Mouse (Mus musculus): ENCODE measurements around the gene Plekhm3. TPM values are rescaled to one million over a fixed set of nuclear protein-coding genes. Genes with fewer than 3 reads are reported as not detected.

Gene Plekhm3
- polyA plus RNA-seq, 1 experiment from 2014 or later: 11.8 TPM

- Histone ChIP-seq H3K27ac (no peak overlapping the region), H3K9me3 (no peaks in the 10 kb centered on the region), H3K9ac (replicated peaks) (no peak overlapping the region), H3K27me3 (no peaks in the 10 kb centered on the region), H3K36me3 (peaks cover 13% of the 10 kb centered on the region), H3K4me2 (replicated peaks) (no peak overlapping the region), H3K4me1 (replicated peaks) (peaks cover 19% of the 10 kb centered on the region), H3K4me3 (replicated peaks) (no peak overlapping the region)
- ATAC-seq: no peak
- 65% methylated on average over 9 of the region's 9 CpGs for WGBS
These were observed 165.5 kb downstream of the Plekhm3 start for GRCm38 (mm10) chr1:64790806-64791790.

GRCm38 (mm10) chr1:64787701-64788515 is 168.7 kb downstream of the Plekhm3 start:
- Histone ChIP-seq H3K4me2 (replicated peaks) (no peak overlapping the region), H3K27me3 (no peaks in the 10 kb centered on the region), H3K36me3 (no peaks in the 10 kb centered on the region), H3K9ac (replicated peaks) (no peak overlapping the region), H3K4me3 (replicated peaks) (no peak overlapping the region), H3K4me1 (replicated peaks) (peaks cover 11% of the 10 kb centered on the region), H3K27ac (no peak overlapping the region), H3K9me3 (no peaks in the 10 kb centered on the region)
- ATAC-seq: no peak
- WGBS: 84% methylated on average over 6 of the region's 6 CpGs

- Histone ChIP-seq H3K9me3 (no peaks in the 10 kb centered on the region), H3K27ac (no peak overlapping the region), H3K9ac (replicated peaks) (no peak overlapping the region), H3K4me1 (replicated peaks) (peaks cover 12% of the 10 kb centered on the region), H3K36me3 (no peaks in the 10 kb centered on the region), H3K4me3 (replicated peaks) (no peak overlapping the region), H3K4me2 (replicated peaks) (peak overlapping the region; percentile 35), H3K27me3 (0 out of 2 replicates have a peak, but pooled peaks cover 11% of the 10 kb centered on the region)
- 0 out of 2 replicates have a peak, but pooled peaks have one; percentile 59 for ATAC-seq
- 12% methylated on average over 12 of the region's 12 CpGs for WGBS
These were observed 176.8 kb downstream of the Plekhm3 start for GRCm38 (mm10) chr1:64779863-64780262.

- Histone ChIP-seq H3K9ac (replicated peaks) (no peak overlapping the region), H3K4me3 (replicated peaks) (no peak overlapping the region), H3K4me2 (replicated peaks) (peak overlapping the region; percentile 35; the same call in 1 of the 2 replicates), H3K27ac (no peak overlapping the region), H3K4me1 (replicated peaks) (peaks cover 12% of the 10 kb centered on the region), H3K27me3 (0 out of 2 replicates have a peak, but pooled peaks cover 11% of the 10 kb centered on the region), H3K9me3 (no peaks in the 10 kb centered on the region), H3K36me3 (no peaks in the 10 kb centered on the region)
- 17% methylated on average over 5 of the region's 5 CpGs for WGBS
- ATAC-seq: 0 out of 2 replicates have a peak, but pooled peaks have one; percentile 59
These were observed 177.2 kb downstream of the Plekhm3 start for GRCm38 (mm10) chr1:64779415-64779814.

GRCm38 (mm10) chr1:64773305-64773704 is 183.3 kb downstream of the Plekhm3 start:
- H3K9me3 ChIP-seq: no peaks in the 10 kb centered on the region
- 65% methylated on average over 4 of the region's 4 CpGs for WGBS
- no peak overlapping the region for H3K4me3 ChIP-seq (replicated peaks)
- H3K27ac ChIP-seq: no peak overlapping the region
- no peaks in the 10 kb centered on the region for H3K36me3 ChIP-seq
- ATAC-seq: no peak
- no peaks in the 10 kb centered on the region for H3K4me1 ChIP-seq (replicated peaks)
- 0 out of 2 replicates have a peak, but pooled peaks cover 8% of the 10 kb centered on the region for H3K27me3 ChIP-seq
- H3K4me2 ChIP-seq (replicated peaks): no peak overlapping the region
- no peak overlapping the region for H3K9ac ChIP-seq (replicated peaks)

- H3K9ac ChIP-seq (replicated peaks): no peak overlapping the region
- ATAC-seq: no peak
- H3K36me3 ChIP-seq: no peaks in the 10 kb centered on the region
- no peak overlapping the region for H3K4me2 ChIP-seq (replicated peaks)
- 73% methylated on average over 6 of the region's 6 CpGs for WGBS
- H3K9me3 ChIP-seq: no peaks in the 10 kb centered on the region
- H3K4me1 ChIP-seq (replicated peaks): no peaks in the 10 kb centered on the region
- no peak overlapping the region for H3K27ac ChIP-seq
- 0 out of 2 replicates have a peak, but pooled peaks cover 3% of the 10 kb centered on the region for H3K27me3 ChIP-seq
- H3K4me3 ChIP-seq (replicated peaks): no peak overlapping the region
These were observed 186.5 kb downstream of the Plekhm3 start for GRCm38 (mm10) chr1:64770169-64770568.

- WGBS: 74% methylated on average over 4 of the region's 4 CpGs
- no peaks in the 10 kb centered on the region for H3K36me3 ChIP-seq
- no peak overlapping the region for H3K4me3 ChIP-seq (replicated peaks)
- no peak overlapping the region for H3K4me2 ChIP-seq (replicated peaks)
- no peaks in the 10 kb centered on the region for H3K4me1 ChIP-seq (replicated peaks)
- H3K9me3 ChIP-seq: 0 out of 2 replicates have a peak, but pooled peaks cover 3% of the 10 kb centered on the region
- H3K9ac ChIP-seq (replicated peaks): no peak overlapping the region
- ATAC-seq: no peak
- no peak overlapping the region for H3K27ac ChIP-seq
- H3K27me3 ChIP-seq: no peaks in the 10 kb centered on the region
These were observed 195.0 kb downstream of the Plekhm3 start for GRCm38 (mm10) chr1:64761646-64762045.

- Histone ChIP-seq H3K27me3 (no peaks in the 10 kb centered on the region), H3K9me3 (0 out of 2 replicates have a peak, but pooled peaks cover 3% of the 10 kb centered on the region), H3K27ac (no peak overlapping the region), H3K4me1 (replicated peaks) (no peaks in the 10 kb centered on the region), H3K36me3 (no peaks in the 10 kb centered on the region), H3K4me2 (replicated peaks) (no peak overlapping the region), H3K4me3 (replicated peaks) (no peak overlapping the region), H3K9ac (replicated peaks) (no peak overlapping the region)
- no peak for ATAC-seq
- WGBS: 85% methylated on average over 5 of the region's 5 CpGs
These were observed 198.9 kb downstream of the Plekhm3 start for GRCm38 (mm10) chr1:64757766-64758165.

- Histone ChIP-seq H3K27me3 (no peaks in the 10 kb centered on the region), H3K9ac (replicated peaks) (no peak overlapping the region), H3K27ac (no peak overlapping the region), H3K4me2 (replicated peaks) (no peak overlapping the region), H3K4me1 (replicated peaks) (no peaks in the 10 kb centered on the region), H3K36me3 (no peaks in the 10 kb centered on the region), H3K9me3 (0 out of 2 replicates have a peak, but pooled peaks cover 3% of the 10 kb centered on the region), H3K4me3 (replicated peaks) (no peak overlapping the region)
- 36% methylated on average over 2 of the region's 2 CpGs for WGBS
- no peak for ATAC-seq
These were observed 199.4 kb downstream of the Plekhm3 start for GRCm38 (mm10) chr1:64757254-64757653.

GRCm38 (mm10) chr1:64756640-64757030 is 200.0 kb downstream of the Plekhm3 start:
- Histone ChIP-seq H3K9me3 (0 out of 2 replicates have a peak, but pooled peaks cover 3% of the 10 kb centered on the region), H3K36me3 (no peaks in the 10 kb centered on the region), H3K4me1 (replicated peaks) (no peaks in the 10 kb centered on the region), H3K27me3 (no peaks in the 10 kb centered on the region), H3K4me3 (replicated peaks) (no peak overlapping the region), H3K27ac (no peak overlapping the region), H3K9ac (replicated peaks) (no peak overlapping the region), H3K4me2 (replicated peaks) (no peak overlapping the region)
- WGBS: 79% methylated on average over 10 of the region's 10 CpGs
- no peak for ATAC-seq

GRCm38 (mm10) chr1:64755971-64756639 is 200.5 kb downstream of the Plekhm3 start:
- H3K4me3 ChIP-seq (replicated peaks): no peak overlapping the region
- H3K4me1 ChIP-seq (replicated peaks): no peaks in the 10 kb centered on the region
- H3K27me3 ChIP-seq: no peaks in the 10 kb centered on the region
- H3K9me3 ChIP-seq: 0 out of 2 replicates have a peak, but pooled peaks cover 3% of the 10 kb centered on the region
- WGBS: 70% methylated on average over 7 of the region's 7 CpGs
- H3K9ac ChIP-seq (replicated peaks): no peak overlapping the region
- no peak for ATAC-seq
- no peak overlapping the region for H3K27ac ChIP-seq
- H3K36me3 ChIP-seq: no peaks in the 10 kb centered on the region
- no peak overlapping the region for H3K4me2 ChIP-seq (replicated peaks)

Data from midbrain, embryonic 13.5 days (tissue).